Mouse (Mus musculus) adrenal gland, adult 18-20 months (tissue): ENCODE results near the gene Selp. TPM values are rescaled to one million over a fixed set of nuclear protein-coding genes. Genes with fewer than 3 reads are reported as not detected.
A peak's percentile ranks its signal among the peaks of the same experiment; 100 is the strongest.

Experiments used
- DNase-seq, 2 experiments: peaks; one replicate each; pipeline ENCODE4 v3.0.0; 2021 to 2022; ENCODE audit warnings: low spot score in 2 of 2
- total RNA-seq, 2 experiments: library from RNA; stranded (reverse); gene quantifications; 1 replicate in 1 of 2; 2 replicates in 1 of 2; pipeline ENCODE4 v1.2.3; 2021

The Selp gene
- total RNA-seq, 2 experiments from 2014 or later = 0.43 to 0.96 TPM

DNA sequence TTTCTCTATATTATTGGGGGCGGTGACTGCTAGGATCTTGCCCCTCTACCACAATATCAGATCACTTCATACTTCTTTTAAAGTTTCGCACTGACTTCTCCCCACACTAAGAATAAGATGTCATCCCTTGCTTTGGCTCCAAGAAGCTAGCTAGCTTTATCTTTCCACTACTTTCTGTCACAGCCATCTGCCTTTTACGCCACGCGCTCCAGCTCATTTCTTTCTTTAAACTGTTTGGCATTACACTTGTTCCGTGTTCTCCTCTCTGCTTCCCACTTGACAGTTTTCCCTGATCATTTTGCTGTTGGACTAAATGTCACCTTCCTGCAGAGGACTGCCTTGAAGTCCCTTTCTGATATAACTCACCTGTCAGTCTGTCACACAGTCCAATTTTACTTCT, 2.8 kb downstream of the Selp start:
- no peak for DNase-seq

DNA sequence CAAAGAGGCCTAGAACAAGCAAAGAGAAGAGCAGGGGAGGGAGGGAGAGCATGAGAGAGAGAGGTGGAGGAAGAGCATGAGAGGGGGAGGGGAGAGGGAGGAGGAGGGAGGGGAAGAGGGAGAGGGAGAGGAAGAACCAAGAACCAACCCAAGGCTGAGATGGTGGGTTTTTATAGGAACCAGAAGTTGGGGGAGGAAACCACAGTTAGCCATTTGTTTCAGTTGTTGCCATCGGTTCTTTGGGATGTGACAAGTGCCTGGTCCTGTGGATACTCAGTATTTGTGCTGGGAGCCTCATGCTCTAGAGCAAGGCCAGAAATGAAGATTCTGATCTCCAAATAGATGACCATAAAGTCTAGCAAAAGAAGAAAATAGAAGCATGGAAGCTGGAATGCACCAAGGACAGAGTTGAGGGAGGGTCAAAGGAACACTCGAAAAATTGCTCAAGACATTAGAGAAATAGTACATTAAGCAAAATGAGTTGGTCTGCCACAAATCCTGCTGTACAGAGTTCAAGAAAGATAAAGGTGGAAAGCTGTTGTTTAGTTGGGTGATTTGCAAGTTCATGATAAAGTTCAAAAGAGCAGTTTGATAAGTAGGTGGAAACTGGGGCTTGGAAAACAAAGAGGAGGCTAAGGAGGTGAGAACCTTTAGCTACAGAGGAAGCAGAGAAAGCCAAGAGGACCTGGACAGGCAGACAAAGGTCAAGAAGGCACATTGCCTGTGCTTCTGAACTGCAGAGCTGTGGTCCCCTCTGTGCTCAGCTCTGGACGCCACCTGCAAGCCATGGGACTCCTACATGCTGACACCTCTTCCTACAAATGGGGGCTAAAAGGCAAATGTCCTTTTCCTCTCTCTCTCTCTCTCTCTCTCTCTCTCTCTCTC, 5.1 kb downstream of the Selp start:
- DNase-seq = no peak

- DNase-seq = no peak
Measured at GRCm38 (mm10) chr1:164120777-164121158, 5.7 kb downstream of the Selp start.

DNA sequence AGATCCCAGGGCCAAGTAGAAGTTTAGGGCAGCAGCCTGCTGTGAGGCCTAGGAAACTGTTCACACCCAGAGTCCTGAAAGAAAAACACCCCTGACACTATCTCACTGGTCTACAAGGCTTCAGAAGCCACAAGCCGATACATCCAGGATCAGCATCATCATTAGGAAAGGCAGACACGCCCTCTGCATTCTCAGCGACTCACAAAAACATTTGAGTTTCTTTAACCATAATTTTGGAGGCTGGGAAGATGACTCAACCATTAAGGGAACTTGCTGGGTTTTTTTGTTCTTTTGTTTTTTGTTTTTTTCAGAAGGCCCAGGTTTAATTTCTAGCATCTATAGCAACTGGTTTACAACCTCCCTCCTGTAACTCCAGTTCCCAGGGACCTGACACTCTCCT, 8.8 kb downstream of the Selp start:
- DNase-seq = no peak

- DNase-seq = no peak
Measured at GRCm38 (mm10) chr1:164130013-164130412, 14.9 kb downstream of the Selp start.

DNA sequence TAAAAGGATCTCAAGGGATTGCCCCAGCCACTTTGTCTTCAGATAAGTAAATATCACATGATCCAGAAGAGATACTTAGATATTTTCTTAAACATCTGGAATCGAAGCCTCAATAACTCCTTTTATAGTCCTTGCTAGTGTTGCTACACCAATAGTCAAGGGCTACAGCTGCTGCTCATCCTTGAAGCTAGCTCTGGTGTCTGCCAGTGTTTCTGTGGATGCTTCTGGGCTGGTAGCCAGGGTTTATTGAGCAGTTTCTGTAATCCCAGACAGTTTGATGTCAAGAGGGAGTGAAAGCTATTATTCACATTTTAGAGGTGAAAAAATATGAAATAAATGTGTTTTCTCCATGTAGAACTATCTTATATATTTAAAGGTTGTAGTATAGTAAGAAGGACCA, 17.5 kb downstream of the Selp start:
- DNase-seq = no peak

- DNase-seq = no peak
Measured at GRCm38 (mm10) chr1:164134101-164134500, 19.0 kb downstream of the Selp start.

DNA sequence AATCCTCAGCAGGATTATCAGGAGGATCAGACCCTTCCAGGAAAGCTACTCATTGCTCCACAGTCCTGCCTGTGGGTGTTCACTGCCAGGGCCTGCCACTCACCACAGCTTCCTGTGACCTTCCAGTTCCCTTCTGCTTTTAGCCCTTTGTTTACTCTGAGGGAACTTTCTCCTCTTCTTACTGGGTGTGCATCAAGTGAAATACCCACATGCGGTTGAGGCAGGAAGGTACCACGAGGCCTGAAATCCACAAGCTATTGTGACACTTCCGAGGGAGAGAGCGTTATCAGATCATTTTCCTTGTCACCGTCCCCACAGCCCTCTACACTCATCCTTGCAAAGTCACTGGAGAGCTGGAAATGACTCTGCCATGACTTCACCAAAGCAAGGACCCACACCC, 20.3 kb downstream of the Selp start:
- DNase-seq = no peak

DNA sequence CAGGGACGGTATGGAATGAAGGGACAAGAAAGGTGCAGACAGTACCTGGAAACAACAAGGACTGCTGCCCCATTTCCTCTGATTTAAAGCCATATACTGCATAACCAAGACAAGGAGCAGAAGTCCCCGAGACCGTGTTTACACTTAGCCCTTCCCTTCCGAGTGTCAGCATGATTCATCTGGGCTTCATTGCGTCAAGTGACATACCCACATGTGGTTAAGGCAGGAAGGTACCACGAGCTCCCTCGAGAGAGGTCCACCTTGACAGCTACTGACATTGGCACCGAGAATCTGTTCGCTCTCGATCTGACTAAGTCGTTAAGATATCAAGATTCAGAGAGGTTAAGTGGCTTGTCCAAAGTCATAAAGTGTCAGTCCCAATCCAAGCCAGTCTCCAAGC, 20.9 kb downstream of the Selp start:
- DNase-seq = no peak

- no peak for DNase-seq
Measured at GRCm38 (mm10) chr1:164136636-164137035, 21.6 kb downstream of the Selp start.

DNA sequence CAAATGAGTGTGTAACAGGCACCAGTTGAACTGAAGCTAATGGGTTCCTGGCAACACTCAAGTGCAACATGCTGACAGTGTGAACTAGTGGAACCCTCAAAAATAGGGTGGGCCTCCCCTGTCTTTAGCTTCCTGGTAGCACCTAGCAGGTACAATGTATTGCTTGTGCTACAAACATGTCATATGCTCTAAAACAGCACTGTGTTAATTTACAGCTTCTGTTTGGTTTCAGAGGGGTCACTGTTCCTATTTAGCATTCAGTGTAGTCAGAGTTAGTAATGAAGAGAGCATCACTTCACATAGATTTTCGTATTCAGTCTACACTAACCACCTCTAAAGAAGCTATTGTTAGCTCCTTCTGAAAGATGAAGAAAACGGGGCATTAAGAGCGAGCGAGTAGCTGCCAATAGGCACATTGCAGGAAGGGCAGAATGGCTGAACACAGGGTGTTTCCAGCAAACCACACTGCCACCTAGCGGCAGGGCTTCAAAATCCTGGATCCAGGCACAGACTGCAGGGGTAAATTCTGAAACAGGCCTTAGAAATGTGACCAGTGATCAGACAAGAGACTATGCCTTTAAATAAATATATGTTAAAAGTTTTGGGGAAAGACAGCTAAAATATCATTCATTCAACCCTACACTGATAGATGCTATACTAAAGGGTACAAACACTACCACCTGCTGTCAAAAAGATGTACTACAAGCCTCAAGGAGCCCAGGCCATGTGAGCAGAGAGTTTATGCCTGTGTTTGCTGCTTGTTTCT, 23.5 kb downstream of the Selp start:
- peak; percentile 76 to 84 for DNase-seq

DNA sequence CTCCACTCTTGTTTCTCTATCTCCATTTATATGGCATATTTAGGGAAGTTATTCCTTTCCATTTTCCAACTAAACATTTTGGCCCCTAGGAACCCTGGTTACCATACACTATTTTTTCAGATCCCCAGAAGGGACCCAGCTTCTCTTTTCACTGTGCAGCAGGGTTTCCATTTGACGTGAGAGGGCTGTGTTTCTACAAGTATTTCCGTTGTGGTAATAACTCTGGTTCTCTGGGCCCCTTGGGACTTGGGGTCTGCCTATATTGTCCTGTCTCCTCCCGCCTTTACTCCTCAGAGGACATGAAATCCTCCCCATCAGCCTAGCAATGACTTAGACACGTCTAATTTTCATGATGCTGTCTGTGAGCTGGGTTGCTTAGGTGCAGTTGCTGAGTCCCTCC, 24.4 kb downstream of the Selp start:
- no peak for DNase-seq

GRCm38 (mm10) chr1:164149083-164149482, 34.0 kb downstream of the Selp start:
- DNase-seq = no peak

DNA sequence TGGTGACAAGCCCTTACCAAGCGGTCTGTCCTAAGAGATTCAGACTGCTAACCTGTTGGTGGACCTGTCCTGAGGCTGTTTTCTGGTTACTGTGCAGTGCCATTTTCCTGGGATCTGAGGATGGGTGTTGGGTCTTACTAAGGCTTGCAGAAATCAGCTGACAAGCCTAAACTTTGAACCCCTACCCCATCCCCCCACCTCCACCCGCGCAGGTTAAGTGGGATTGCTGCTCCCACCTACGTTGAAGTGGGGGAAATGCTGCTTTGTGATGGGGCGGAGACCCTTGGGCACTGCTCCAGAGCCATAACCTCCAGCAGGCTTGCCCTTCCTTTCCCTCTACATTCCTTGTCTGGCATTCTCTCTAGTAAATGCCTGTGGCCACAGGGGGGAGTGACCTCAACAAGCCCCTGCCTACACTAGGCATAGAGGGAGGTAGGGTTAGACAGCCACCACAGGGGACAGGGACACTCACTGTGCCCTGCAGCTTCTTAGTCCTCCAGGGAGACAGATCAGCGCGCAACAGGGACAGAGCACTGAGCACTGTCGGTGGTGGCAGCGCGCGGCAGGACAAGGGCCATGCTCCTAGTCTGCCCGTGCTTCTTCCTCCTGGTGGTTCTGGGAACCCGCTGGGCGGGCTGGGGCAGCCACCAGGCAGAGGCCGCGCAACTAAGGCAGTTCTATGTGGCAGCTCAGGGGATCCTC, 36.5 kb downstream of the Selp start, which contains the start of gene F5:
Gene F5 (plus strand): TSS at position 452 of the 702 bp plus-strand sequence.
- peak in 1 of 2 experiments; percentile 24 for DNase-seq

DNA sequence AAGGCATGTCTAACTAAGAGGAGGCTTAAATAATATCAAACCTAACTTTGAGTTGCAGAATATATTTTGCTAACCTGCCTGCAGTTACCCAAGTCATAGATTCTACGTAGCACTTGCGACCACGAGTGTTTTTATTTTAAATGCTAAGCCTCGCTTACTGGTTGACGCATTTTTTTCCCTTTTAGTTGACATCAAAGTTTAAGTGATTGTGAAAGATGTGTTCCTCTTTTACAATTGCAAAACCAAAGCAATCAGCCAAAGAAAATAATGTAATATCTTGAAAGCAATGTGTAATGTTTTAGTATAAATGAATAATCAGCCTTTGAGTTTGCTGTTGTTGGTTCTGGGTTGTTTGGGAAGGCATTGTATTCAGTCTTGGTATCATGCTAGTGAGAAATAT, 37.8 kb downstream of the Selp start:
- no peak for DNase-seq

DNA sequence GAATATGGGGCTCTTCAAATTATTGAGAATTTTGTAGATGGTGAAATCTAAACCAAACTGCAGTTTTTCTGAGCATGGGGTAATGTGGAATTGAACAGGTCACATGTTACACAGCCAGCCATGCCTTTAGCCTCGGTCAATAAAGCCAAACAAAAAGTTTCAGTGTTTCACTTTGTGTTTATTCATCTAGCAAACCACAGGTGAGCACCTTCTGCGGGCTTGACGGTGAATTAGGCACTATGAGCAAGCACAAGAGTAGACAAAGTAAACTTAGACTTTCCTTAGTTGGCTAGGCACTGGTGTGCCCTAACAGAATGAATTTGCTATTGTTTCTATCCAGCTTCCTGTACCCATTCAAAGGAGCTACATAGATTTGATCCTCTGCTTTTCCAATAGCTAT, 39.9 kb downstream of the Selp start:
- DNase-seq = no peak

- DNase-seq = no peak
Measured at GRCm38 (mm10) chr1:164158571-164158970, 43.5 kb downstream of the Selp start.

- DNase-seq = no peak
Measured at GRCm38 (mm10) chr1:164159781-164160180, 44.7 kb downstream of the Selp start.

DNA sequence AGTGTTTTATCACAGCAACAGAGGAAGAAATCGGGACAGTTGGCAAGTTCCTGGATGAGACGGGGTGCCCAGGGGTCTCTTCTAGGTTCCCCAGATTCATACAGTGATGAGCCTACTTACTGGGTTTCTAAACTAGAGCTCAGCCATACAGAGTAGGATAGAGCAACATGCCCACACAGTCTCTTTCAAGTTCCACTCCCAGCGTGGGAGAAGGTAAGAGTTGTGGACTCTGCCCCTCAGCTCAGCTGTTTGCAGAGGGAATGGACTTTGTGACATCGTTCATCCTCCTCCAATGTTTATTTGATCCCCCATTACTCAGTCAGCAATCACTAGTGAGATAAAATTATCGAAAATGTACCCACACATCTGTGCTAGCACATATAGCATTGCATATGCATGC, 47.7 kb downstream of the Selp start:
- DNase-seq = no peak

GRCm38 (mm10) chr1:164168818-164169217, 53.8 kb downstream of the Selp start:
- no peak for DNase-seq

DNA sequence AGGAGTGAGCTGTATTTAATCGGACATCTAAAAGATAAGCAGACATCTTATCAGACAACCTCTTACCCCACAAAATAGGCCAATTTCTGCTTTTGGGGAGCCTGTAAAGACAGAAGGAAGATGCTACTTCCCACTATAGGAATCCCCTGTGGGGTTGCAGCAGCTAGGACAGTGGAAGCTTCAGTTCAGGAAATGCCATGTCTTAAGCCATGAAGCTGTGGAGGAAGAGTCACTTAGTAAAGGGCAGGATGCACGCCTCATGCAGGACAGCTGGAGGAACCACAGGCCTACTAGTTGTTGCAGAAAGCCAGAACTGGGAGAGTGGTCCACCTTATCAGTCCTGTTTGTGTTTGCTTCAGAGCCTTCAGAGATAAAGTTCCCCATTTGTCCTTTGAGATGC, 55.4 kb downstream of the Selp start:
- DNase-seq = no peak

GRCm38 (mm10) chr1:164173145-164173544, 58.1 kb downstream of the Selp start:
- DNase-seq = no peak
